Mouse (Mus musculus) embryonic facial prominence, embryonic 15.5 days (tissue): ENCODE results near the gene Dupd1. TPM values are rescaled to one million over a fixed set of nuclear protein-coding genes. Genes with fewer than 3 reads are reported as not detected.

Experiments used
- ATAC-seq: fragments of 200-750 bp; cut with Nextera tagmentation; 2 replicates; pipeline ENCODE4 v1.8.0; 2017; ENCODE audit warnings: low read depth, moderate TSS enrichment; ENCODE audit not compliant: insufficient number of reproducible peaks, low FRiP score, low TSS enrichment
- H3K27ac ChIP-seq: fragments of 300-500 bp; sonication (generic); replicated peaks from 2 replicates; pipeline ENCODE4 v1.5.1; 2015; ENCODE audit warnings: mild to moderate bottlenecking, inconsistent platforms
- H3K27me3 ChIP-seq: fragments of 300-500 bp; sonication (generic); 2 replicates; pipeline ENCODE4 v1.6.1; 2015; ENCODE audit warnings: inconsistent platforms
- H3K36me3 ChIP-seq: fragments of 300-500 bp; sonication (generic); 2 replicates; pipeline ENCODE4 v1.6.1; 2015; ENCODE audit warnings: mild to moderate bottlenecking, inconsistent platforms
- H3K4me1 ChIP-seq: fragments of 300-500 bp; sonication (generic); 2 replicates; pipeline ENCODE4 v1.6.1; 2015; ENCODE audit warnings: inconsistent platforms
- H3K4me2 ChIP-seq: fragments of 300-500 bp; sonication (generic); replicated peaks from 2 replicates; pipeline ENCODE4 v1.6.1; 2015; ENCODE audit warnings: mild to moderate bottlenecking, inconsistent platforms
- H3K4me3 ChIP-seq: fragments of 300-500 bp; sonication (generic); replicated peaks from 2 replicates; pipeline ENCODE4 v1.5.1; 2015; ENCODE audit warnings: mild to moderate bottlenecking, inconsistent platforms
- H3K9ac ChIP-seq: fragments of 300-500 bp; sonication (generic); 2 replicates; pipeline ENCODE4 v1.6.1; 2015; ENCODE audit warnings: inconsistent platforms
- H3K9me3 ChIP-seq: fragments of 300-500 bp; sonication (generic); replicated peaks from 2 replicates; pipeline ENCODE4 v1.6.1; 2016; ENCODE audit warnings: inconsistent platforms
- WGBS: fragments of 180-500 bp; shearing (Covaris S2); methylation state at CpG from one replicate; pipeline ENCODE4 v1.1.7; 2015; 5-methylcytosine and 5-hydroxymethylcytosine counted together
- polyA plus RNA-seq: library from polyadenylated mRNA; unstranded; fragments of >200 nt; fragmentation: Nextera tagmentation; extraction: Ambion mirVana; gene quantifications from 2 replicates; pipeline ENCODE4 v1.2.1, GENCODE M21; 2015

The Dupd1 gene
- polyA plus RNA-seq, 1 experiment from 2014 or later, result not detected

- Histone ChIP-seq H3K27ac (no peak overlapping the region), H3K4me2 (no peak overlapping the region), H3K36me3 (no peaks in the 10 kb centered on the region), H3K9ac (no peak overlapping the region), H3K4me3 (no peak overlapping the region), H3K4me1 (peaks cover 23% of the 10 kb centered on the region), H3K27me3 (0 out of 2 replicates have a peak, but pooled peaks cover 2% of the 10 kb centered on the region), H3K9me3 (no peaks in the 10 kb centered on the region)
- no peak for ATAC-seq
- WGBS, result 61% methylated on average over 4 of the region's 4 CpGs
Measured at GRCm38 (mm10) chr14:21720430-21721205, 6.2 kb upstream of the Dupd1 start.

GRCm38 (mm10) chr14:21719646-21720383 lies 5.4 kb upstream of the Dupd1 start:
- Histone ChIP-seq H3K27ac (no peak overlapping the region), H3K4me3 (no peak overlapping the region), H3K36me3 (no peaks in the 10 kb centered on the region), H3K4me2 (no peak overlapping the region), H3K9ac (0 out of 2 replicates have a peak overlapping the region, but pooled peaks have one; percentile 12), H3K27me3 (0 out of 2 replicates have a peak, but pooled peaks cover 2% of the 10 kb centered on the region), H3K9me3 (no peaks in the 10 kb centered on the region), H3K4me1 (peaks cover 23% of the 10 kb centered on the region)
- 28% methylated on average over 17 of the region's 17 CpGs for WGBS
- ATAC-seq, result no peak

- Histone ChIP-seq H3K9me3 (no peaks in the 10 kb centered on the region), H3K9ac (no peak overlapping the region), H3K4me2 (no peak overlapping the region), H3K4me3 (no peak overlapping the region), H3K27me3 (no peaks in the 10 kb centered on the region), H3K4me1 (peaks cover 48% of the 10 kb centered on the region), H3K27ac (peak overlapping the region; percentile 87), H3K36me3 (no peaks in the 10 kb centered on the region)
- ATAC-seq, result no peak
- WGBS, result 41% methylated on average over 2 of the region's 2 CpGs
Measured at GRCm38 (mm10) chr14:21711231-21711630, 3.1 kb downstream of the Dupd1 start.

GRCm38 (mm10) chr14:21709545-21709944 lies 4.8 kb downstream of the Dupd1 start:
- Histone ChIP-seq H3K9ac (no peak overlapping the region), H3K4me2 (no peak overlapping the region), H3K4me1 (peaks cover 49% of the 10 kb centered on the region), H3K27me3 (no peaks in the 10 kb centered on the region), H3K27ac (peak overlapping the region; percentile 81), H3K9me3 (no peaks in the 10 kb centered on the region), H3K36me3 (no peaks in the 10 kb centered on the region), H3K4me3 (no peak overlapping the region)
- WGBS, result 58% methylated on average over 2 of the region's 2 CpGs
- no peak for ATAC-seq

GRCm38 (mm10) chr14:21706759-21707571 lies 7.4 kb downstream of the Dupd1 start:
- 35% methylated on average over 12 of the region's 12 CpGs for WGBS
- H3K27me3 ChIP-seq, result no peaks in the 10 kb centered on the region

GRCm38 (mm10) chr14:21705462-21705861 lies 8.9 kb downstream of the Dupd1 start:
- H3K9me3 ChIP-seq, result no peaks in the 10 kb centered on the region
- no peak overlapping the region for H3K4me3 ChIP-seq
- ATAC-seq, result no peak
- no peak overlapping the region for H3K9ac ChIP-seq
- WGBS, result 77% methylated on average over 2 of the region's 2 CpGs
- no peak overlapping the region for H3K4me2 ChIP-seq
- H3K36me3 ChIP-seq, result no peaks in the 10 kb centered on the region
- H3K27ac ChIP-seq, result no peak overlapping the region; the same call in 1 of the 2 replicates
- peaks cover 40% of the 10 kb centered on the region for H3K4me1 ChIP-seq
- H3K27me3 ChIP-seq, result no peaks in the 10 kb centered on the region

More at GRCm38 (mm10) chr14:21706759-21707571, 7.4 kb downstream of the Dupd1 start:
- H3K27ac ChIP-seq, result peak overlapping the region; percentile 88
- no peaks in the 10 kb centered on the region for H3K36me3 ChIP-seq
- H3K4me1 ChIP-seq, result peaks cover 49% of the 10 kb centered on the region
- no peak overlapping the region for H3K4me2 ChIP-seq
- H3K4me3 ChIP-seq, result no peak overlapping the region
- no peaks in the 10 kb centered on the region for H3K9me3 ChIP-seq
- no peak overlapping the region for H3K9ac ChIP-seq
- ATAC-seq, result peak; percentile 79

- no peak for ATAC-seq
- H3K9ac ChIP-seq, result no peak overlapping the region
- H3K27me3 ChIP-seq, result no peaks in the 10 kb centered on the region
- no peak overlapping the region for H3K27ac ChIP-seq
- H3K4me3 ChIP-seq, result no peak overlapping the region
- WGBS, result 60% methylated on average over 5 of the region's 5 CpGs
- H3K4me1 ChIP-seq, result peaks cover 24% of the 10 kb centered on the region
- no peaks in the 10 kb centered on the region for H3K36me3 ChIP-seq
- no peaks in the 10 kb centered on the region for H3K9me3 ChIP-seq
- no peak overlapping the region for H3K4me2 ChIP-seq
Measured at GRCm38 (mm10) chr14:21703255-21703654, 11.1 kb downstream of the Dupd1 start.

- Histone ChIP-seq H3K4me2 (no peak overlapping the region), H3K4me3 (no peak overlapping the region), H3K27me3 (no peaks in the 10 kb centered on the region), H3K9me3 (no peaks in the 10 kb centered on the region), H3K9ac (no peak overlapping the region), H3K27ac (no peak overlapping the region), H3K36me3 (no peaks in the 10 kb centered on the region), H3K4me1 (peaks cover 18% of the 10 kb centered on the region)
- no peak for ATAC-seq
- WGBS, result 84% methylated on average over 8 of the region's 8 CpGs
Measured at GRCm38 (mm10) chr14:21702691-21703090, 11.7 kb downstream of the Dupd1 start.

- 0 out of 2 replicates have a peak, but pooled peaks cover 4% of the 10 kb centered on the region for H3K9me3 ChIP-seq
- H3K27me3 ChIP-seq, result no peaks in the 10 kb centered on the region
- no peaks in the 10 kb centered on the region for H3K36me3 ChIP-seq
- ATAC-seq, result no peak
- 82% methylated on average over 7 of the region's 7 CpGs for WGBS
- H3K4me3 ChIP-seq, result no peak overlapping the region
- no peak overlapping the region for H3K27ac ChIP-seq
- no peak overlapping the region for H3K9ac ChIP-seq
- peaks cover 3% of the 10 kb centered on the region; the same call in 1 of the 2 replicates for H3K4me1 ChIP-seq
- no peak overlapping the region for H3K4me2 ChIP-seq
Measured at GRCm38 (mm10) chr14:21696186-21696830, 18.1 kb downstream of the Dupd1 start.

GRCm38 (mm10) chr14:21695020-21695419 lies 19.4 kb downstream of the Dupd1 start:
- H3K4me3 ChIP-seq, result no peak overlapping the region
- H3K4me1 ChIP-seq, result peaks cover 10% of the 10 kb centered on the region; the same call in 1 of the 2 replicates
- no peak overlapping the region for H3K27ac ChIP-seq
- no peak overlapping the region for H3K4me2 ChIP-seq
- 69% methylated on average over 6 of the region's 6 CpGs for WGBS
- H3K9ac ChIP-seq, result no peak overlapping the region
- no peaks in the 10 kb centered on the region for H3K27me3 ChIP-seq
- 0 out of 2 replicates have a peak, but pooled peaks cover 4% of the 10 kb centered on the region for H3K9me3 ChIP-seq
- H3K36me3 ChIP-seq, result no peaks in the 10 kb centered on the region
- no peak for ATAC-seq
